Mouse (Mus musculus) neutrophil, adult 5-6 weeks (primary cell): Measurements from ENCODE around the gene Ppp6c. TPM values are rescaled to one million over a fixed set of nuclear protein-coding genes. Genes with fewer than 3 reads are reported as not detected.
"Not testable (repeated sequence)": the region's sequence is repeated elsewhere in the genome, so short reads cannot be mapped to it uniquely, and the experiment has no call there.

ENCODE experiments used
- ATAC-seq: fragments of 151-379, 151-347 bp; 2 replicates; pipeline ENCODE4 v1.8.0; 2017; ENCODE audit warnings: mild to moderate bottlenecking, moderate TSS enrichment; ENCODE audit not compliant: insufficient number of reproducible peaks, poor library complexity, low FRiP score, severe bottlenecking; ENCODE audit errors: extremely low read depth
- total RNA-seq: library from RNA; stranded (forward); fragments of 200-1000 nt; gene quantifications from 2 replicates; pipeline ENCODE4 v1.2.3, GENCODE M21; 2017

Ppp6c gene
- total RNA-seq = 46.8 and 49.8 TPM in 2 replicates

DNA sequence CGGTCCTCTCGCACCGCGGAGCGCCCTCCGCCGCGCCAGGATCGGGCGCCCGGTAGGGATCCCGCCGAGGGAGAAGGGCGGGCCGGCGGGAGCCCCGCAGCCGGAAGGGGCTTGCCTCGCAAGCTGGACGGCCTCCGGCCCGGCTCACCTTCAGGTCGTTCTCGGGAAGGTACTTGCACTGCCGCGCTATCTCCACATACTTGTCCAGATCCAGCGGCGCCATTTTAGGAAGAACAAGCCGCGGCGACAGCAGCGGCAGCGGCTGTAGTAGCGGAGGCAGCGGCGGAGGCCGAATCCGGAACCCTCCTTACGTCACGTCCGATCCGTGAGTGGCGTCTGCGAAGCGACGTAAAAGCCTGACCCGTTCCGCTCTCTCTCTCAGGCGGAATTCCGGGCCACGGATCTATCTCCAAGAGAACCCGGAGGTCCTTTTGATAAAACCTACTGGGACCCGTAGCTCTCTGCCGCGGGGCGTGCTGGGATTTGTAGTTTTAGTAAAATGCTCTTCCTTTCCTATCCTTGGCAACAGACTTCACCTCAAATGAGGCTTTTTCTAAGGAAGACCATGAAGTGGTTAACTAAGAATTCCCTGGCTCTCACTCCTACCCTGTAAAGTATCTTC lies at the start of gene Ppp6c:
Ppp6c (minus strand) TSS at position 433 of the 622 bp plus-strand sequence.
- peak; percentile 98 for ATAC-seq

DNA sequence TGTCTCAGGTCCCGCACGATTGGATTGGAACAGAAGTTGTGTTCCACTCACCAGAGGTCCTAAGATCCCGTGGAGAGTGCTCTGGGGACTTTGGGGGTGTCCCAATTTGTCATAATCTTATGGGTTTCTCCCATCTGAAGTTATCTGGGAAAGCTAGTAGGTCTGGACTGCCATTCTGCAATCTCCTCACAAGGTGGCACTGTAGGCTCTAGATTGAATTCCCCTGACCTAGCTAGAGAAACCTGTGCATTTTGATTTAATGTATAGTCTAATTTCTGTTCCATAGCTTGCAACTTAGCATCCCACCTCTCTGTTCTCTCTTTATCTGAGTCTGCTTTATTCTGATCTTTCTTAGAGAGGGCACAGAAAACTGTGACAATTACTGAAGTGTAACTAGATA lies 42.1 kb upstream of the Ppp6c start:
- no peak for ATAC-seq

DNA sequence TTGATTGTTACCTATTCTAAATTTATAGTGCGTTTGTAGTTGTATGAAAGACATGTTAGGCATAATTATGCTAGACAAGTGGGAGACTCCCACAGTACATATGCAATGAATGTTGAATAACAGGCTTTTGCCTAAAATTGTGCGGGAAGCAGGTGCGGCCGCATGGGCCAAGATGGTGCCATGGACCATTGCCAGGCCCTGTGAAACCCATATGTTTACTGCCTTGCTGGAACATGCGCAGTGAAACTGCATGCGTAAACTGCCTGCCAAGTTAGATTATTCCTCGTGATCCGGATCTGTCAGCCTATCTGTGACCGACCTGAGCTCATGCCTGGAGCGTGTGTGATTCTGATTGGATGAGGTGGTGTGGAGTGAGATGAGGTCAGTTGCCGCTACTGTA lies 26.0 kb upstream of the Ppp6c start:
- not testable (repeated sequence) for ATAC-seq

DNA sequence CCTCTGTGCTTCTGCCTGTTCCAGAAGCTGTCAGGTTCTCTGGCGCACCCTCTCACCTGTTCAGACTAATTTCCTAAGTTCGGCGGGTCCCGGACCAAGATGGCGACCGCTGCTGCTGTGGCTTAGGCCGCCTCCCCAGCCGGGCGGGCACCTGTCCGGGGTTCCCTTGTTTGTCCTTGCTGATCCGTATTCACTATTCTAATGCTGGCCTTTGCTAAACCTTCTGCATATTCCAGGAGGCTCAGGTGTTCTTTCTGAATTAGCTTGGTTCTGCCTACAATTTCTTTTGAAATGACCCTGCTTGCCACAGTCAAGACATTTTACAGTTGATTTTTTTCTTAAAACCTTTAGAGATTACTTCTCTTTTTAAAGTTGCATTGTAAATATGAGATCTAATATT lies 20.6 kb upstream of the Ppp6c start:
- not testable (repeated sequence) for ATAC-seq

DNA sequence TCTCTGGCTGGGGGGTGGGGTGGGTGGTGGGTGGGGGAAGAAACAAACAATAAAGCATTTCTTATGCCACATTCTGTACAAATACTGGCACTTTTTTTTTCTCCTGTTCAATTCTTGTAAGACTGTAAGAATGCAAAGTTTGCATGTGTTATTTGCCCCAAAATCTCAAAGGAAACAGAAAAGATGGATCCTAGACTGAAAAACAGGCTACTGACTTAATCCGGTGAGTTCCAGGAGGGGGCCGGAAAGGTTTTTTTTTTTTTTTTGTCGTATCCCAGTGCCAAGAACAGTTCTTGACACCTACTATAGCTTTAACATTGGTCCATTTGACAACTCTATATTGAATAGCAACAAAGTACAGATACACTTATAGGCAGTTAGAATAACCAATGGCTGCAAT lies 480 bp upstream of the Ppp6c start:
- no peak for ATAC-seq

DNA sequence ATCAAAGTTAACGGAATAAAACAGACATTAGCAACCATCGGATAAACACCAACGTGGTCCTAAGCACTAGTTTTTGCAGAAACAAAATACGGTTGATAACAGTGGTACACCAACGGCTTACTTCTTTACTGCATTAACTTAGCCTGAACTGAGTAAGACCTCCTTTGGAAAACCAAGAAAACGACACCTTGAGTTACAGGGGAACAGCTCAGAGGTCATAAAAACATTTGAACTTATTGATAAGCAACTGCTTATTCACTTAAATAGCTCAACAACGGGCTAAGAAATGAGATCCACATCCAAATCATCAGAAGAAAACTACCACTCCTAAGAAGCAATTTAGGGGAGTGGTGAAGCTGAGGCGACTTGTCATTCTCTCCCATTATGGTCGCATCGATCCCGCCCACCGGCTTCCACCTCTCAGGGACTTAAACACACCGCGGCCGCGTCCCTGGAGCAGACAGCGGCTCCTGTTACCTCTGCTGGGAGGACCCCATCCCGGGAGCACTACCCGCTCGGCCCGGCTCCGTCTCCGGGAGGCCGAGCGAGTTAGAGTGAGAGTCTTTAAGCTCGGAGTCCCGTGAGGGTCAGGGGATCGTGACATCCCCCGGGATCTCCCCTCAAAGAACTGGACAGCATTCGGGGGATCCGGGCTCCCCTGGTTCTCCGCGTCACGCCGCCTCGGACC lies 776 bp downstream of the Ppp6c start:
- ATAC-seq = peak; percentile 10; the same call in 1 of the 2 replicates

DNA sequence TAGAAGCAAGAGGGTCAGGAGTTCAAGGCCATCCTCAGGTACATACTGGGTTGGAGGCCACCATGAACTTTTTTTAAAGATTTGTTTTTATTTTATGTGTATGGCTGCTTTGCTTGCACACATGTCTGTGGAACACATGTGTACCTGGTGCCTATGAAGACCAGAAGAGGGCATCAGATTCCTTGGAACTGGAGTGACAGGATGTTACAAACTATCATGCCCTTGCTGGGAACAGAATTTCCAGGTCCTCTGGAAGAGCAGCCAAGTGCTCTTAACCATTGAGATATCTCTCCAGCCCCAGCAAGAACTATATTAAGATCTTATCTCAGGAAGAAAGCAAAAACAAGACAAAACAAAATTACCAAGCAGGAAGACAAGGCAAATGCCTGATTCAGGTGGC lies 1.6 kb downstream of the Ppp6c start:
- ATAC-seq = no peak

DNA sequence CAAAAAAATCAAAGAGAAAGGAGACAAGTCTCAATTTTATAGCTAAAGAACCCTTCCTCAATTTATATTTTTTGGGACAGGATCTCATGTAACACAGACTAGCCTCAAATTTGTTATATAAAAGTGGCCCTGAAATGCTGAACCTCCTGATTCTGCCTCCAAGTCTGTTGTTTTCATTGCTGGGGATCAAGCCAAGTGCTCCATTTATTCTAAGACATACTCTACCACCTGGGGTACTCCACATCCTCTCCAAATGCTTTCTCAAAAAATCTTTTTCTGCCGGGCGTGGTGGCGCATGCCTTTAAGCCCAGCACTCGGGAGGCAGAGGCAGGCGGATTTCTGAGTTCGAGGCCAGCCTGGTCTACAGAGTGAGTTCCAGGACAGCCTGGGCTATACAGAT lies 6.2 kb downstream of the Ppp6c start:
- ATAC-seq = no peak

DNA sequence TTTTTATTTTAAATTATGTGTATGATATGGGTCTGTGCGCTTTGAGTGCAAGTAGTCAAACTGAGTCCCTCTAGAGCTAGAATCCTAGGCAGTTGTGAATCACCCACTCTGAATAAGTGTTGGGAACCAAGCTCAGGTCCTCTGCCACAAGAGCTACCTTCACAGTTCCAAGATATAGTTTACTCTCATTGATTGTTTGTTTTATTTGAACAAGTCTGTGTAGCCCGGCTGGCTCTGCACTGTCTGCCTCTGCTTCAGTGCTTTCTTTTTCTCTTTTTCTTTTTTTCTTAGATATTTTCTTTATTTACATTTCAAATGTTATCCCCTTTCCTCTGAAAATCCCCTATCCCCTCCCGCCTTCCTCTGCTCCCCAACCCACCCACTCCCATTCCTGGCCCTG lies 7.2 kb downstream of the Ppp6c start:
- ATAC-seq = no peak

DNA sequence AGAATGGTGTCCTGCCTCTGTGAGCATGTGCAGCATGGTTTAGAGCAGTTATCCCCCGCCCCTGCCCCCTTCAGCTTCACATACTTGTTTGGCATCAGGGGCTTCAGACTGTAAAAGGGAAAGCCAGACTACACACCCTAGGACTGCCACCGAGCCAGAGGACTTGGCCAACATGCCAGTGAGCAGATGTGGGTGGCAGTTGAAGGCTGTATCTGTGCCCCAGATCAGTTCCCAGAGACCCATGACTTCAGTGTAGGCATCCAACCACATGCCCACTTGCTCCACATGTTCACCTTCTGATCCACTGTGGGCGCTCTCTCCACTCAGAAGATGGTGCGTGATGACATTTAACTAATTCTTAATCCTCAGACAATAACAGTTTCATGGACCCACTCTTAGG lies 9.1 kb downstream of the Ppp6c start:
- no peak for ATAC-seq

DNA sequence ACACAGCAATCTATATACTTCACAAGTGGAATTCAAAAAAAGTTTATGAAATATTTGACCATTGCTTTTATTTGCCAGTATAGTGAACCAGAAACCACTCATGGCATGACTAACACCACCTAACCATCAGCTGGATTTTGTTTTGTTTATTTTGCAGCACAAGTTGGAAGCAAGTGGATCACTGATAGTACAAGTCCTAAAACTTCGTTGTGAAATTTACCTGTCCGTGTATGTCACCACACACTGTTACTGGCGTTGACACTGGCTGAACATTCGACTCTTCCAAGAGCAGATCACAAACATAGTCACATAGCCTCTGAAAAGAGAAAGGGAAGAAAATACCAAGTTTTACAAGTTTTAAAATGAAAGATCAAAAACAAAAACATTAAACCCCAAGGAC lies 15.5 kb downstream of the Ppp6c start:
- no peak for ATAC-seq

DNA sequence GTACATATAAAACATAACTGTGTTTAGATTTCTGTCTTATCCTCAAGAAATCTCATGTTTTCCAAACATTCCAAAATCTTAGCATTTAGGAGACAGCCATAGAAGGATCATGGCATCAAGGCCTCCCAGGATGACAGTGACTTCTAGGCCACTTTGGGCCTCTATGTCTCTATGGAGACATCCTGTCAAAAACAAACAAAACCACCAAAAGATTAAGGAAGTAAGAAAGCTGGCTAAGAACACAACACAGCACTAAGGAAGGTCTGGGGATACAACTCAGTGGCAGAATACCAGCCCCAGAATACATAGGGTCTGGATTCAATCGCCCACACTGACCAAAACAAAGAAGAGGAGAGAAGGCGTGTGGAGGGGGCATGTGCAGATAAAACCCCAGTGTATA lies 22.9 kb downstream of the Ppp6c start:
- no peak for ATAC-seq

DNA sequence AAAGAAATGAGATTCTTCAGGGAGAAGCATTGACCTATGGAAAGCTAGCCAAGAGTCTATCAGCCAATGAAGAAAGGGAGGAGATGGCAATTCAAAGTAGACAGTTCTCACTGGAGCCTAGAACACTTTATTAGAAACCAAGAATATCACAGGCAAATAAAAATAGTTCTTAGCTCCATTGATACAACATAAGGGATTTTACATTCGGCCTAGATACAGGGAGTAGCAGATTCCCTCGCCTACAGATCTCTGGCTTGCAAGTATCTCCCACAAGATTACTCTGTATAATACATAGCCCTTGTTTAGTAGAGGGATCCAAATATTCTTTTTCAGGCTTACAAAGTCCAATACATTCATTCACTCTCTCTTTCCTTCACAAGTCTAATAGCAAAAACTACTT lies 31.4 kb downstream of the Ppp6c start:
- ATAC-seq = no peak

DNA sequence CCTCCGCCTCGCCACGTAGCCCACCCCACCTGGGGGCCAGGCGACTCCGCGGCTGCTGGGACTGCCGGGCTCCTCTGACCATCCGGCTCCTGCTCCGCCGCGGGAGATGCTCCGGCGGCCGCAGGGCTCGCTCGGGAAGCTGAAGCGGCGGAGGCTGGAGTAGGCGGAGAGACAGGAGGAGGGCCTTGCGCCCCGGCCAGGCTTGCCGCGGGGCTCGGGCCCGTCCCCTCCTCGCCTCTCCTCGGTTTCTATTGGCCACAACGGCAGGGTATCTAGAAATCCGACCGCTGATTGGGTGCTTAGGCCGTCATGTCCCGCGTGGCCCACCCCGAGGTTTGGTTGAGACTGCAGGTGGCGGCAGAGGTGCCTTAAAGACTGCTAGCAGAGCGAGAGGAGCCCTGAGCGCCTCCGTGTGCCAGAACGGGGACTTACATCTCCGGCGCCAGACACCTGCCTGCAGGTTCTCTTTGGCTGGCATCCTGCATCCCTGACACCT lies 35.6 kb downstream of the Ppp6c start, which contains the start of gene Scai:
Scai (minus strand) TSS at position 174 of the 496 bp plus-strand sequence.
- peak; percentile 99 for ATAC-seq

DNA sequence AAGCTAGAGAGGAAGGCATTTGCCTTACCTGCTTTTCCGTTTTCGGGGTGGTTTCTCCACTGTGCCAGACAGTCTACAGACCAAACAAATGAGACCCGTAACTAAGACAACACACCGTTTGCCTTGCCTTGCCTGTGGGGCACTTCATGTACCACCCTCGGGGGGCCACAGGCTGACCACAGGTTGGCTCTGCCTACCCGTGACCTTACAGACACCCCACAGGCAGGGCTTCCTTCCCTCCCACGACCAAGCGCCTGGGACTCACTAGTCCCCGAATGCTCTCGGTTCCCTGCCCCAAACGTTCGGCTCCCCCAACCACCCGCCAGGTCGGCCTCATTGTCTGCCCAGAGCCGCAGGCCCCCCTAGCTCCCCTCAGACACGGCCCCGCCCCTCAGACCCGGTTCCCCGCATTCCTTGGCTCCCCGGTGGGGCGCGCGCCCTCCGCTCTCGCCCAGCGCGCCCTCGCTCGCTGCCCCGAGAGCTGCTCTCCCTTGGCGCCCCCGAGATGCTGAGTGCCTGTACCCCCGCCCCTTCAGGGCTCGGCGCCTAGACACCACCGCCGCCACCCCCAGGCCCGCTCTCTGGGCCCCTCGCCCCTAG lies 36.2 kb downstream of the Ppp6c start:
- ATAC-seq = peak; percentile 2; the same call in 1 of the 2 replicates

DNA sequence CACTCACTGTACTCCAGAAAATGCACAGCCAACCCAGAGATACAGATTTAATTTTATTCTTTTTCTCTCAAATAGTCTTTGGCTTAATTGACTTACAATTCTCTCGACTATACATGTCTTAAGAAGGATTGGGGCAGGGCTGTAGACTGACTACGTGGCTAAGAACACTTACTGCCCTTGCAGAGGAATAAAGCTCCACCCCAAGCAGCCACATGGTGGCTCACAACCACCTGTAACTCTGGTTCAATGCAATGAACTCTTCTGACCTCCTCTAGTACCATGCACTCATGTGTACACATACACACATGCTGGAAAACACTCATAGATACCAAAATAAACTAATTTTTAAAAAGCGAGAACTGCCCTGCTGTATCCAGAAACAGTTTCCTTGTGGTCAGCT lies 40.3 kb downstream of the Ppp6c start:
- no peak for ATAC-seq

DNA sequence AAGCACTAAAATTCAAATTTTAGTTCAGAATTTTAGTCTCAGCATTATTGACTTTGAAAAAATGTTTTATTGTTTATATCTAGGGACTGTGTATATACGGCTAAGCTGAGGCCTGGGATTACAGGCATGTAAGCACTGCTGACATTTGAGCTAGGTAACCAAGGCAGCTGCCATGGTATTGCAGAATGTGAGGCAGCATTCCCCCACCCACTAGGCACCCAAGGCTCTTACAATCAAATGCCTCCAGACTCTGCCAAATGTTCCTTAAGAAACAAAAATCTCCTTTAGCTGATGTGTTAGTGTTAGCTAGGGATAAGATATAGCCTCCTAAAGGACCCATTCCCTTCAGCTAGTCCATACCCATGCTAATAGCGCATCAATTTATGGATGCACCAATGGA lies 42.7 kb downstream of the Ppp6c start:
- no peak for ATAC-seq

DNA sequence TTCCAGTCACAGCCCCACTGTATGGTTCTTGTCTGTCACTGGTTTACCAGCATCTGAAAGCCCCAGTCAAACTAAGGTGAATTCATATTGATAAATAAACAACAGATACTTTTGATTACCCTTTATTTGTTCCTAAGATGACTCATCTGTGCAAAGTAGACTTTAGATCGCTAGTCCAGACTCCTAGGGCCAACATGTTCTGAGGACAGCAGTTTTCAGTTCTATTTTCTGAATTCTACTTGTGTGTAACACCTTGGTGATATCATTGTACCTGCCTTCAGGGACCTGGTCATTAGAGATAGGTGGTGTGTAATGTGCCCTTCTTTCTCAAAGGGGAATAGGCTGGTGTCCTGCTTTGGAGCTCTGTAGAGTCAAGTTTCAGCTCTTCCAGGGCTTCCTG lies 65.3 kb downstream of the Ppp6c start:
- no peak for ATAC-seq

DNA sequence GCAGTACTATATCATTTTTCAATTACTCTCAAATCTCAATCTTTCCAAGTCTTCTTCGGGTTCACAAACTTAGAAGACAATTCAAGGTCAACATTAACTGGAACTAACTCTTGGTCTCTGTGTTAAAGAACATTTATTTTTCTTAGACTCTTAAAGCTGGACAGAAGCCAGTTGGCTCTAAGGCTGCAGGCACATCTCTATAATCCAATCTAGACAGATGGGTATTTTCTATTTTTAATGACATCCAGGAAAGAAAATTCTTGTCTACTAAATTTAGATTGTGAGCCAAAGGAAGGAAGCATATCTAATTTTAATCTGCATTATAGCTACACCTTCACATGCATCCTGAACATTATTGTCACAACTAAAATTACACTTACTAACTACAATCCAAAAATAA lies 68.3 kb downstream of the Ppp6c start:
- no peak for ATAC-seq

DNA sequence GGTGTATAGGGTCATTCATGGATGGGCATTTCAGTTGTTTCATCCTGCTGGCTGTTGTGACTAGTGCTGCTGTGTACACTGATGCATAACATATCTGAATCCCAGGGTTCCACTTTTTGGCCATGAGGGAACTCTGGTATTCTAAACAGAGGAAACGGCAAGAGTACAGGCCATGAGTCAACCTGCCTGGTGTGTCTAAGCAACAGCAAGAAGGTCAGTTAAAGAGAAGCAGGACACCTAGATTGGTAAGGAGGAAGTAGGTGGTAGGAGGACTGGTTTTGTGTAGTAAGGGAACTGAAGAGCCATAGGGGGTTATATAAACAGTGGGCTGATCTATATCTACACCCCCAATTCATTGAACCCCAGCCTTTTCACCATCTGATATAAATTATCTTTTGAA lies 69.4 kb downstream of the Ppp6c start:
- ATAC-seq = no peak
